Mouse (Mus musculus): ENCODE measurements at regions not wholly inside any gene's neighbourhood (a gene's known extent, or its start where the extent isn't known, plus 50 kb on each side); places are given as distances from the start of the nearest gene placed in this dataset.
"Not testable (repeated sequence)": the region's sequence is repeated elsewhere in the genome, so short reads cannot be mapped to it uniquely, and the experiment has no call there.

GRCm38 (mm10) chr17:79550409-79550808 lies 61.3 kb upstream of the Rmdn2 start:
- DNase-seq = not testable (repeated sequence)

GRCm38 (mm10) chr17:79553850-79554249 lies 57.8 kb upstream of the Rmdn2 start:
- DNase-seq = no peak

GRCm38 (mm10) chr17:79555593-79555992 lies 56.1 kb upstream of the Rmdn2 start:
- no peak for DNase-seq
